In the genomic region with DNA sequence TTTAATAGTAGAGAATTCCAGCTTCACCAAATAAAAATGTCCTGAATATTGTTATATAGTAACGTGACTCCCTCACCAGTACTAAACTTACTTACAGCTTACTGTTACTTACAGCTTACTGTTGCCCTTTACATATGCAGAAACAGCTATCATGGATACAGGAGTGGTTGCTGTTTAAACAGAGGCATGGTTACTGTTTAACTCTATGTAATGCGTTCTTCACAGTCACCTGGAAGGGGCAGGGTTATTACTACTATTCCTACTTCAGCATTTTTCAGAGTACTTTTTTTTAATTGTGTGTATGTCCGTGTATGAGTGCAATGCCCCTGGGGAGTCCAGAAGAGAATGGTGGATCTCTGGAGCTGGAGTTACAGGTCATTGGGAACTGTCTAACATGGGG, we compare ENCODE assay signal across 24 mouse cellular contexts.
"Had no signal": no experiment of that assay in that cellular context is flagged by ENCODE, and none has a peak within 500 bp of the region (broad histone marks: within the 10 kb centered on the region; RNA-seq: fewer than 3 reads in every experiment).

No protein-coding gene starts in this region.

- ATAC-seq: forebrain, embryonic 16.5 days; hindbrain, postnatal 0 days; liver, postnatal 0 days had no signal

- H3K9ac ChIP-seq: heart, embryonic 13.5 days; heart, embryonic 15.5 days; hindbrain, embryonic 12.5 days; hindbrain, embryonic 15.5 days; limb, embryonic 12.5 days; liver, embryonic 13.5 days; liver, embryonic 15.5 days; liver, postnatal 0 days had no signal

- H3K36me3 ChIP-seq: heart, embryonic 13.5 days; heart, embryonic 15.5 days; hindbrain, embryonic 12.5 days; hindbrain, embryonic 15.5 days; limb, embryonic 10.5 days; limb, embryonic 12.5 days; liver, embryonic 13.5 days; liver, embryonic 15.5 days had no signal

- H3K27ac ChIP-seq: heart, adult 2 months; heart, embryonic 13.5 days; heart, embryonic 15.5 days; hindbrain, embryonic 12.5 days; hindbrain, embryonic 15.5 days; hindbrain, postnatal 0 days; layer of hippocampus, adult 2 months; left cerebral cortex, adult 2 months; limb, embryonic 10.5 days; limb, embryonic 12.5 days; liver, embryonic 13.5 days; liver, embryonic 15.5 days had no signal

- H3K9me3 ChIP-seq: heart, embryonic 15.5 days; hindbrain, embryonic 12.5 days; hindbrain, embryonic 15.5 days; limb, embryonic 10.5 days; liver, embryonic 13.5 days; liver, embryonic 15.5 days had no signal

- DNase-seq: gastrocnemius, postnatal 14 days; gastrocnemius, postnatal 36 days; heart, adult 2 months; heart, postnatal 14 days; heart, postnatal 36 days; kidney, adult 18-20 months; kidney, postnatal 10 days; kidney, postnatal 4 days; liver; liver, embryonic 13.5 days; liver, postnatal 0 days had no signal

- H3K4me3 ChIP-seq: heart, adult 2 months; heart, embryonic 13.5 days; heart, embryonic 15.5 days; hindbrain, embryonic 12.5 days; hindbrain, embryonic 15.5 days; layer of hippocampus, adult 2 months; left cerebral cortex, adult 2 months; limb, embryonic 10.5 days; limb, embryonic 12.5 days; liver, embryonic 13.5 days; liver, embryonic 15.5 days had no signal

- H3K4me2 ChIP-seq: heart, embryonic 11.5 days; heart, embryonic 13.5 days; heart, embryonic 15.5 days; hindbrain, embryonic 12.5 days; hindbrain, embryonic 15.5 days; limb, embryonic 12.5 days; liver, embryonic 11.5 days; liver, embryonic 13.5 days; liver, embryonic 15.5 days had no signal

- H3K4me1 ChIP-seq: hindbrain, embryonic 12.5 days; hindbrain, embryonic 15.5 days; liver, embryonic 13.5 days; liver, embryonic 15.5 days had no signal
